ENCODE assay signal across 24 mouse cellular contexts in genomic region chr12:65022842-65023241, GRCm38 (mm10). TPM values are rescaled to one million over a fixed set of nuclear protein-coding genes. Genes with fewer than 3 reads are reported as not detected.
DNase-seq lines count a peak whose midpoint lies in the region; TF ChIP-seq lines count a peak whose summit lies in the region.
"Had no signal": no experiment of that assay in that cellular context is flagged by ENCODE, and none has a peak within 500 bp of the region (broad histone marks: within the 10 kb centered on the region; RNA-seq: fewer than 3 reads in every experiment).

No protein-coding gene starts in this region.

- dilution Hi-C loops in CH12.LX (cut with MboI; ENCODE audit: extremely low pct_ligation_motif_present, extremely low pct_unique_long_range_greater_than_20kb, low sequenced_read_pairs): no loop called here

- no peaks in the 10 kb centered on the region for H3K9me3 ChIP-seq in CH12.LX (replicated peaks; ENCODE audit: low read length)
- H3K9me3 ChIP-seq in midbrain, embryonic 10.5 days (replicated peaks): no peaks in the 10 kb centered on the region; the same call in 1 of the 2 replicates
- H3K9me3 ChIP-seq: embryonic facial prominence, embryonic 13.5 days; forebrain, embryonic 10.5 days; forebrain, embryonic 13.5 days; hindbrain, embryonic 15.5 days had no signal

- TF ChIP-seq CTCF in CH12.LX (conservative IDR thresholded peaks at IDR 0.05 in 1 of 2, IDR thresholded peaks at IDR 0.05 in 1 of 2; ENCODE audit: low read depth in 2 of 2, low read length in 2 of 2): no peak
- TF ChIP-seq CTCF in gastrocnemius, adult 2 months (IDR thresholded peaks at IDR 0.05): no peak

- no peak overlapping the region for H3K27ac ChIP-seq in CH12.LX (ENCODE audit: insufficient read depth, low read depth)
- H3K27ac ChIP-seq in gastrocnemius, adult 2 months: no peak overlapping the region
- H3K27ac ChIP-seq in midbrain, embryonic 10.5 days (replicated peaks): no peak overlapping the region
- H3K27ac ChIP-seq: embryonic facial prominence, embryonic 10.5 days; embryonic facial prominence, embryonic 13.5 days; forebrain, embryonic 10.5 days; forebrain, embryonic 13.5 days; hindbrain, embryonic 12.5 days; hindbrain, embryonic 15.5 days had no signal

- TF ChIP-seq RAD21 in CH12.LX (IDR thresholded peaks at IDR 0.05; ENCODE audit: low read depth, low read length): no peak

- peak; percentile 31 for DNase-seq in right cerebral cortex, adult 18-20 months
- DNase-seq in right cerebral cortex, postnatal 25 days: no peak
- peak; percentile 44 for DNase-seq in CH12.LX (ENCODE audit: extremely low read depth)
- peak; percentile 76 for DNase-seq in brain, adult 2 months (ENCODE audit: low read depth, low spot score)
- DNase-seq in gastrocnemius, adult 2 months: no peak
- DNase-seq in midbrain, embryonic 10.5 days (ENCODE audit: low spot score): no peak
- DNase-seq: adrenal gland, postnatal 10 days; adrenal gland, postnatal 36 days; B cell, adult 2 months; cerebellum, adult 11 months; cerebellum, adult 2 months; cerebellum, adult 9-11 months; cerebellum, postnatal 36 days; embryo, embryonic 11 days; gastrocnemius, postnatal 10 days had no signal

- TF ChIP-seq EP300 in CH12.LX (IDR thresholded peaks at IDR 0.05; ENCODE audit: low read length): no peak

- TF ChIP-seq POLR2A in CH12.LX (IDR thresholded peaks at IDR 0.05; ENCODE audit: low read depth, low read length): no peak

- 95% methylated on average over 6 of the region's 6 CpGs for WGBS in midbrain, embryonic 10.5 days

- no peak overlapping the region; the same call in 1 of the 2 replicates for H3K4me2 ChIP-seq in CH12.LX (ENCODE audit: insufficient read depth, low read depth, poor library complexity, severe bottlenecking)
- H3K4me2 ChIP-seq: embryonic facial prominence, embryonic 13.5 days; forebrain, embryonic 13.5 days; heart, embryonic 11.5 days; hindbrain, embryonic 12.5 days; hindbrain, embryonic 15.5 days had no signal

- H3K4me1 ChIP-seq in CH12.LX (ENCODE audit: control insufficient read depth in 1 of 2, insufficient read depth in 2 of 2): peaks cover 0 to 5% of the 10 kb centered on the region in 2 experiments; a peak in 1 of 4 replicates
- H3K4me1 ChIP-seq in midbrain, embryonic 10.5 days: no peaks in the 10 kb centered on the region
- H3K4me1 ChIP-seq: embryonic facial prominence, embryonic 10.5 days; embryonic facial prominence, embryonic 13.5 days; forebrain, embryonic 10.5 days; forebrain, embryonic 13.5 days; hindbrain, embryonic 12.5 days; hindbrain, embryonic 15.5 days had no signal

- H3K27me3 ChIP-seq in CH12.LX (replicated peaks): no peaks in the 10 kb centered on the region
- H3K27me3 ChIP-seq in midbrain, embryonic 10.5 days (ENCODE audit: low read depth, poor library complexity, severe bottlenecking): no peaks in the 10 kb centered on the region
- H3K27me3 ChIP-seq: embryonic facial prominence, embryonic 13.5 days; forebrain, embryonic 13.5 days; hindbrain, embryonic 12.5 days; hindbrain, embryonic 15.5 days; Patski had no signal

- H3K36me3 ChIP-seq in CH12.LX (replicated peaks in 1 of 2; ENCODE audit: control insufficient read depth in 1 of 2, insufficient read depth in 1 of 2, low read length in 1 of 2): peaks cover 4 to 18% of the 10 kb centered on the region in 2 experiments
- peaks cover 50% of the 10 kb centered on the region for H3K36me3 ChIP-seq in midbrain, embryonic 10.5 days

- no peak overlapping the region for H3K4me3 ChIP-seq in CH12.LX (replicated peaks in 1 of 3; ENCODE audit: low read depth in 2 of 3, low read length in 2 of 3, poor library complexity in 1 of 3)
- H3K4me3 ChIP-seq in gastrocnemius, adult 2 months: no peak overlapping the region
- H3K4me3 ChIP-seq in midbrain, embryonic 10.5 days: no peak overlapping the region
- H3K4me3 ChIP-seq: embryonic facial prominence, embryonic 10.5 days; embryonic facial prominence, embryonic 13.5 days; erythroblast, embryonic 14.5 days; forebrain, embryonic 10.5 days; forebrain, embryonic 13.5 days; hindbrain, embryonic 12.5 days; hindbrain, embryonic 15.5 days had no signal

- no peak overlapping the region for H3K9ac ChIP-seq in CH12.LX (ENCODE audit: insufficient read depth, low read depth)
- H3K9ac ChIP-seq: embryonic facial prominence, embryonic 13.5 days; forebrain, embryonic 13.5 days; hindbrain, embryonic 12.5 days; hindbrain, embryonic 15.5 days had no signal

- intact Hi-C loops in gastrocnemius, adult 2 months (cut with DNase I): no loop called here

- no peaks in the 10 kb centered on the region for H3K79me2 ChIP-seq in CH12.LX (replicated peaks; ENCODE audit: control insufficient read depth, extremely low read depth, insufficient read depth, poor library complexity, severe bottlenecking)

- in situ Hi-C loops in CH12.LX (cut with MboI; ENCODE audit: low pct_ligation_motif_present, low pct_unique_long_range_greater_than_20kb, low sequenced_read_pairs): no loop called here

TF ChIP-seq in CH12.LX, 34 proteins besides CTCF, POLR2A, EP300 and RAD21:
- TF ChIP-seq TCF12 (IDR thresholded peaks at IDR 0.05; ENCODE audit: low read depth, low read length): no peak
- peak; percentile 56 for TF ChIP-seq JUN (IDR thresholded peaks at IDR 0.05; ENCODE audit: insufficient read depth, low read depth, low read length)
- peak; percentile 96 for TF ChIP-seq MEF2A (IDR thresholded peaks at IDR 0.05; ENCODE audit: borderline replicate concordance, low read depth, low read length)

RNA-seq across cellular contexts. Expression of gene Prpf39, which starts 13.3 kb away (rescaled TPM):
- total RNA-seq in CH12.LX (2012; rRNA removed) (15.3 and 17.7 TPM in 2 replicates), CH12.LX (2014; rRNA removed) (29.6 and 42.2 TPM in 2 replicates)
- polyA plus RNA-seq in CH12.LX (2012; ENCODE audit: insufficient read length, low read depth): 33.2 and 34.9 TPM in 2 replicates
- 10 to 100 TPM; 15.8 to 17.5 TPM for total RNA-seq in gastrocnemius, adult 2 months (2021)
- 59.5 and 61.8 TPM in 2 replicates for polyA plus RNA-seq in midbrain, embryonic 10.5 days (2016; fragmentation: Nextera tagmentation; extraction: Ambion mirVana)

RNA-seq across cellular contexts. Expression of gene Fkbp3, which starts 51.0 kb away (rescaled TPM):
- total RNA-seq in CH12.LX (2012; rRNA removed) (260 and 265 TPM in 2 replicates), CH12.LX (2014; rRNA removed) (518 and 546 TPM in 2 replicates)
- polyA plus RNA-seq in CH12.LX (2012; ENCODE audit: insufficient read length, low read depth): 350 and 351 TPM in 2 replicates
- total RNA-seq in gastrocnemius, adult 2 months (2021): 100 to 1,000 TPM; 176 to 242 TPM
- 718 and 827 TPM in 2 replicates for polyA plus RNA-seq in midbrain, embryonic 10.5 days (2016; fragmentation: Nextera tagmentation; extraction: Ambion mirVana)

RNA-seq across cellular contexts. Expression of gene Fancm, which starts 52.6 kb away (rescaled TPM):
- total RNA-seq in CH12.LX (2012; rRNA removed) (11.7 and 13.3 TPM in 2 replicates), CH12.LX (2014; rRNA removed) (13.7 TPM in 2 replicates)
- 15.4 and 16.5 TPM in 2 replicates for polyA plus RNA-seq in CH12.LX (2012; ENCODE audit: insufficient read length, low read depth)
- total RNA-seq in gastrocnemius, adult 2 months (2021): 1 to 10 TPM; 1.4 to 2.0 TPM
- polyA plus RNA-seq in midbrain, embryonic 10.5 days (2016; fragmentation: Nextera tagmentation; extraction: Ambion mirVana): 10.7 and 13.3 TPM in 2 replicates

RNA-seq across cellular contexts. Expression of gene Togaram1, which starts 57.2 kb away (rescaled TPM):
- total RNA-seq in CH12.LX (2012; rRNA removed): 24.1 and 24.3 TPM in 2 replicates
- total RNA-seq in CH12.LX (2014; rRNA removed): 29.5 and 34.4 TPM in 2 replicates
- polyA plus RNA-seq in CH12.LX (2012; ENCODE audit: insufficient read length, low read depth): 19.1 and 22.6 TPM in 2 replicates
- total RNA-seq in gastrocnemius, adult 2 months (2021): 1 to 10 TPM; 9.2 to 9.7 TPM
- polyA plus RNA-seq in midbrain, embryonic 10.5 days (2016; fragmentation: Nextera tagmentation; extraction: Ambion mirVana): 25.8 and 28.2 TPM in 2 replicates

RNA-seq across cellular contexts. Expression of gene Klhl28, which starts 57.5 kb away (rescaled TPM):
- total RNA-seq in CH12.LX (2012; rRNA removed) (9.5 and 9.6 TPM in 2 replicates), CH12.LX (2014; rRNA removed) (16.2 and 17.9 TPM in 2 replicates)
- polyA plus RNA-seq in CH12.LX (2012; ENCODE audit: insufficient read length, low read depth): 13.2 and 16.6 TPM in 2 replicates
- 1 to 10 TPM; 9.6 to 10.0 TPM for total RNA-seq in gastrocnemius, adult 2 months (2021)
- polyA plus RNA-seq in midbrain, embryonic 10.5 days (2016; fragmentation: Nextera tagmentation; extraction: Ambion mirVana): 10.6 and 14.4 TPM in 2 replicates

Comparison
In these comparisons a context has a peak if more than half of its experiments do, and no peak if none do; other contexts are left out.
1. DNase-seq: peak in right cerebral cortex, adult 18-20 months (single experiment), CH12.LX (single experiment) and brain, adult 2 months (single experiment); none in right cerebral cortex, postnatal 25 days (single experiment), gastrocnemius, adult 2 months (single experiment) and midbrain, embryonic 10.5 days (single experiment).
2. RNA of gene Fancm, which starts 52.6 kb away (total RNA-seq): 11.7 to 13.7 TPM in CH12.LX; 1.4 to 2.0 TPM in gastrocnemius, adult 2 months; every median in the first group is over 4 times any median in the second.